Mouse (Mus musculus) kidney, adult 2 months (tissue): ENCODE data around the gene Ifnk.

Experiments used
- CTCF ChIP-seq: fragments of 200-500 bp; conservative IDR thresholded peaks from 2 replicates; pipeline ENCODE4 v1.5.1; 2011; ENCODE audit warnings: low read depth, mild to moderate bottlenecking, control low read depth, low read length, moderate library complexity, mixed read lengths; ENCODE audit not compliant: insufficient read depth, insufficient read length
- POLR2A ChIP-seq: fragments of 200-500 bp; IDR thresholded peaks from one replicate; pipeline ENCODE4 v1.6.1; 2011; ENCODE audit warnings: low read depth, low read length, control low read depth

- TF ChIP-seq POLR2A (no peak), CTCF (no peak)
Observed at GRCm38 (mm10) chr4:35140317-35140716, 11.5 kb upstream of the Ifnk start.
